Mouse (Mus musculus) Patski (cell line): ENCODE data around the gene Mmab. TPM values are rescaled to one million over a fixed set of nuclear protein-coding genes. Genes with fewer than 3 reads are reported as not detected.

Experiments
- ATAC-seq: fragments of 100-300 bp; one replicate; pipeline ENCODE4 v1.8.0; 2021
- CTCF ChIA-PET: fragments of 350-600 bp; sonication (Branson Sonifier 250); formaldehyde crosslinking; loops from one replicate; lab custom pipeline; 2022; ENCODE audit warnings: inconsistent platforms; lab: Charles Lee
- POLR2A ChIA-PET: fragments of 350-600 bp; sonication (Branson Sonifier 250); formaldehyde crosslinking; loops from one replicate; lab custom pipeline; 2022; ENCODE audit warnings: antibody characterized with exemption, inconsistent platforms; lab: Charles Lee
- DNase-seq: peaks from one replicate; pipeline ENCODE4 v3.0.0-alpha.2; 2011; ENCODE audit warnings: low read depth, low spot score
- H3K27me3 ChIP-seq: fragments of 371-371 bp; one replicate; pipeline ENCODE4 v1.5.1; 2021
- CTCF ChIP-seq: fragments of 100-300 bp; IDR thresholded peaks from one replicate; pipeline ENCODE4 v1.5.1; 2021
- in situ Hi-C: fragments of 300-500 bp; cut with MboI; formaldehyde crosslinking; loops from 3 replicates; pipeline ENCODE4 v1.11.1; 2018; ENCODE audit warnings: low pct_unique_long_range_greater_than_20kb, mixed read lengths
- polyA plus RNA-seq: library from polyadenylated mRNA; unstranded; gene quantifications from one replicate; pipeline ENCODE4 v1.2.3, GENCODE M21; 2021

Mmab gene
- 37.0 TPM for polyA plus RNA-seq

GRCm38 (mm10) chr5:114443566-114444367, at the start of gene Mmab, which contains the start of gene Mvk:
TSS of gene Mmab (minus strand) at chr5:114444060.
TSS of gene Mvk (plus strand) at chr5:114444269.
- in situ Hi-C loops: no loop called here
- CTCF ChIA-PET: interaction anchor here (0.9 to 3.5 kb wide), 4 partner anchors 17 to 30 kb away, joined by 3 to 19 read pairs (median 3); no protein-coding TSS in a partner anchor
- no peaks in the 10 kb centered on the region for H3K27me3 ChIP-seq

GRCm38 (mm10) chr5:114490241-114490640, 46.4 kb upstream of the Mmab start:
- in situ Hi-C loops: loop anchor here (25.0 kb wide), 1 partner anchor 372 kb away; the partner anchor contains the start of genes 4930519G04Rik and Gm9936
- POLR2A ChIA-PET: no interaction called here
- ATAC-seq: no peak
- H3K27me3 ChIP-seq: peaks cover 29% of the 10 kb centered on the region
- no peak for DNase-seq
- TF ChIP-seq CTCF: no peak
- CTCF ChIA-PET: no interaction called here

More at GRCm38 (mm10) chr5:114443566-114444367, at the start of gene Mmab, which contains the start of gene Mvk:
- TF ChIP-seq CTCF: no peak
- peak; percentile 98 for DNase-seq
- ATAC-seq: peak; percentile 98
- POLR2A ChIA-PET: interaction anchor here (0.9 to 1.2 kb wide), 2 partner anchors 10 to 12 kb away, joined by 3 read pairs; no protein-coding TSS in a partner anchor

- in situ Hi-C loops: loop anchor here (25.0 kb wide), 1 partner anchor 373 kb away; the partner anchor contains the start of genes 4930519G04Rik and Gm9936
- DNase-seq (no peak), ATAC-seq (no peak)
- ChIA-PET CTCF (no interaction called here), POLR2A (no interaction called here)
- peaks cover 34% of the 10 kb centered on the region for H3K27me3 ChIP-seq
- no peak for TF ChIP-seq CTCF
Observed at GRCm38 (mm10) chr5:114489570-114489969, 45.7 kb upstream of the Mmab start.

- CTCF ChIA-PET: no interaction called here
Observed at GRCm38 (mm10) chr5:114485685-114486084, 41.8 kb upstream of the Mmab start.

GRCm38 (mm10) chr5:114482587-114483011, 38.7 kb upstream of the Mmab start:
- POLR2A ChIA-PET: no interaction called here
- in situ Hi-C loops: loop anchor here (25.0 kb wide), 1 partner anchor 380 kb away; the partner anchor contains the start of genes 4930519G04Rik and Gm9936
- CTCF ChIA-PET: no interaction called here
- DNase-seq (no peak), ATAC-seq (no peak)
- TF ChIP-seq CTCF: no peak
- peaks cover 45% of the 10 kb centered on the region for H3K27me3 ChIP-seq

More at GRCm38 (mm10) chr5:114485685-114486084, 41.8 kb upstream of the Mmab start:
- DNase-seq (no peak), ATAC-seq (no peak)
- peaks cover 43% of the 10 kb centered on the region for H3K27me3 ChIP-seq
- TF ChIP-seq CTCF: no peak
- POLR2A ChIA-PET: no interaction called here
- in situ Hi-C loops: loop anchor here (25.0 kb wide), 1 partner anchor 377 kb away; the partner anchor contains the start of genes 4930519G04Rik and Gm9936

- TF ChIP-seq CTCF: no peak
- no peak for DNase-seq
- POLR2A ChIA-PET: no interaction called here
- CTCF ChIA-PET: no interaction called here
- no peak for ATAC-seq
- H3K27me3 ChIP-seq: peaks cover 48% of the 10 kb centered on the region
- in situ Hi-C loops: loop anchor here (25.0 kb wide), 1 partner anchor 384 kb away; the partner anchor contains the start of genes 4930519G04Rik and Gm9936
Observed at GRCm38 (mm10) chr5:114478267-114478666, 34.4 kb upstream of the Mmab start.

GRCm38 (mm10) chr5:114474741-114475491, 31.1 kb upstream of the Mmab start:
- DNase-seq (no peak), ATAC-seq (no peak)
- ChIA-PET POLR2A (no interaction called here), CTCF (interaction anchor here (1.1 kb wide), 1 partner anchor 12 kb away, joined by 3 read pairs; no protein-coding TSS in a partner anchor)
- in situ Hi-C loops: loop anchor here (25.0 kb wide), 1 partner anchor 387 kb away; the partner anchor contains the start of genes 4930519G04Rik and Gm9936
- H3K27me3 ChIP-seq: peaks cover 56% of the 10 kb centered on the region
- TF ChIP-seq CTCF: no peak

GRCm38 (mm10) chr5:114470359-114470758, 26.5 kb upstream of the Mmab start:
- DNase-seq (no peak), ATAC-seq (no peak)
- in situ Hi-C loops: no loop called here
- CTCF ChIA-PET: no interaction called here
- H3K27me3 ChIP-seq: peaks cover 36% of the 10 kb centered on the region
- TF ChIP-seq CTCF: no peak
- POLR2A ChIA-PET: no interaction called here

GRCm38 (mm10) chr5:114468007-114468406, 24.1 kb upstream of the Mmab start:
- no peak for DNase-seq
- H3K27me3 ChIP-seq: peaks cover 25% of the 10 kb centered on the region
- ChIA-PET CTCF (no interaction called here), POLR2A (no interaction called here)
- in situ Hi-C loops: no loop called here
- ATAC-seq: no peak
- TF ChIP-seq CTCF: no peak

GRCm38 (mm10) chr5:114467430-114467829, 23.6 kb upstream of the Mmab start:
- H3K27me3 ChIP-seq: peaks cover 25% of the 10 kb centered on the region
- in situ Hi-C loops: no loop called here
- POLR2A ChIA-PET: no interaction called here
- ATAC-seq (no peak), DNase-seq (no peak)
- CTCF ChIA-PET: no interaction called here
- TF ChIP-seq CTCF: no peak
